Mouse (Mus musculus) kidney, embryonic 14.5 days (tissue): ENCODE data around the gene Efcab7. TPM values are rescaled to one million over a fixed set of nuclear protein-coding genes. Genes with fewer than 3 reads are reported as not detected.

Experiments
- ATAC-seq: fragments of 200-750 bp; cut with Nextera tagmentation; 2 replicates; pipeline ENCODE4 v1.8.0; 2017; ENCODE audit warnings: moderate number of reproducible peaks, mild to moderate bottlenecking, moderate TSS enrichment, moderate library complexity; ENCODE audit not compliant: low FRiP score, low TSS enrichment
- H3K27ac ChIP-seq: fragments of 300-500 bp; sonication (generic); 2 replicates; pipeline ENCODE4 v1.5.1; 2014; ENCODE audit warnings: low read depth, mild to moderate bottlenecking, low read length, moderate library complexity, mixed read lengths
- H3K27me3 ChIP-seq: fragments of 300-500 bp; sonication (generic); 2 replicates; pipeline ENCODE4 v1.6.1; 2014; ENCODE audit warnings: mild to moderate bottlenecking, low read length; ENCODE audit not compliant: control insufficient read depth, insufficient read depth
- H3K36me3 ChIP-seq: fragments of 300-500 bp; sonication (generic); 2 replicates; pipeline ENCODE4 v1.6.1; 2014; ENCODE audit warnings: low read length, mixed read lengths; ENCODE audit not compliant: control insufficient read depth, insufficient read depth
- H3K4me1 ChIP-seq: fragments of 300-500 bp; sonication (generic); 2 replicates; pipeline ENCODE4 v1.6.1; 2014; ENCODE audit warnings: low read length, mixed read lengths; ENCODE audit not compliant: control insufficient read depth, insufficient read depth
- H3K4me2 ChIP-seq: fragments of 300-500 bp; sonication (generic); replicated peaks from 2 replicates; pipeline ENCODE4 v1.6.1; 2014; ENCODE audit warnings: low read depth, mild to moderate bottlenecking, low read length
- H3K4me3 ChIP-seq: fragments of 300-500 bp; sonication (generic); 2 replicates; pipeline ENCODE4 v1.5.1; 2014; ENCODE audit warnings: mild to moderate bottlenecking, low read length
- H3K9ac ChIP-seq: fragments of 300-500 bp; sonication (generic); 2 replicates; pipeline ENCODE4 v1.6.1; 2014; ENCODE audit warnings: low read depth, mild to moderate bottlenecking, low read length, moderate library complexity
- H3K9me3 ChIP-seq: fragments of 300-500 bp; sonication (generic); 2 replicates; pipeline ENCODE4 v1.6.1; 2016; ENCODE audit warnings: low read length; ENCODE audit not compliant: control insufficient read depth
- WGBS: fragments of 180-500 bp; shearing (Covaris S2); extraction: QIAGEN DNeasy Blood & Tissue Kit; methylation state at CpG from one replicate; pipeline ENCODE4 v1.1.7; 2014; 5-methylcytosine and 5-hydroxymethylcytosine counted together
- polyA plus RNA-seq: library from polyadenylated mRNA; unstranded; fragments of >200 nt; fragmentation: Nextera tagmentation; extraction: Ambion mirVana; gene quantifications from 2 replicates; pipeline ENCODE4 v1.2.1, GENCODE M21; 2014

The Efcab7 gene
- polyA plus RNA-seq, 1 experiment from 2014 or later = 23.7 TPM

- H3K36me3 ChIP-seq = no peaks in the 10 kb centered on the region
- no peak overlapping the region for H3K27ac ChIP-seq
- ATAC-seq = no peak
- H3K9ac ChIP-seq = no peak overlapping the region
- no peak overlapping the region for H3K4me3 ChIP-seq
- no peak overlapping the region for H3K4me2 ChIP-seq
- no peaks in the 10 kb centered on the region for H3K27me3 ChIP-seq
- 89% methylated on average over 5 of the region's 5 CpGs for WGBS
- no peaks in the 10 kb centered on the region for H3K4me1 ChIP-seq
- no peaks in the 10 kb centered on the region for H3K9me3 ChIP-seq
Observed at GRCm38 (mm10) chr4:99936278-99936677, 107.3 kb downstream of the Efcab7 start.

- H3K36me3 ChIP-seq = no peaks in the 10 kb centered on the region
- no peaks in the 10 kb centered on the region for H3K4me1 ChIP-seq
- no peaks in the 10 kb centered on the region for H3K27me3 ChIP-seq
- no peak overlapping the region for H3K9ac ChIP-seq
- WGBS = 67% methylated on average over 16 of the region's 16 CpGs
- no peak overlapping the region for H3K4me2 ChIP-seq
- no peak overlapping the region for H3K4me3 ChIP-seq
- H3K27ac ChIP-seq = no peak overlapping the region
- no peak for ATAC-seq
- H3K9me3 ChIP-seq = no peaks in the 10 kb centered on the region
Observed at GRCm38 (mm10) chr4:99939711-99940505, 110.9 kb downstream of the Efcab7 start.

- ATAC-seq = no peak
- H3K9ac ChIP-seq = no peak overlapping the region
Observed at GRCm38 (mm10) chr4:99941655-99942414, 112.8 kb downstream of the Efcab7 start.

GRCm38 (mm10) chr4:99944606-99945005, 115.6 kb downstream of the Efcab7 start:
- no peaks in the 10 kb centered on the region for H3K4me1 ChIP-seq
- no peaks in the 10 kb centered on the region for H3K27me3 ChIP-seq
- no peaks in the 10 kb centered on the region for H3K9me3 ChIP-seq
- H3K9ac ChIP-seq = no peak overlapping the region
- H3K4me2 ChIP-seq = no peak overlapping the region
- H3K27ac ChIP-seq = no peak overlapping the region
- ATAC-seq = no peak
- WGBS = 65% methylated on average over 2 of the region's 2 CpGs
- no peak overlapping the region for H3K4me3 ChIP-seq
- no peaks in the 10 kb centered on the region for H3K36me3 ChIP-seq

More at GRCm38 (mm10) chr4:99941655-99942414, 112.8 kb downstream of the Efcab7 start:
- 73% methylated on average over 10 of the region's 10 CpGs for WGBS
- Histone ChIP-seq H3K4me3 (no peak overlapping the region), H3K4me2 (no peak overlapping the region), H3K4me1 (no peaks in the 10 kb centered on the region), H3K9me3 (no peaks in the 10 kb centered on the region), H3K27ac (no peak overlapping the region), H3K27me3 (no peaks in the 10 kb centered on the region), H3K36me3 (no peaks in the 10 kb centered on the region)

GRCm38 (mm10) chr4:99945011-99945410, 116.0 kb downstream of the Efcab7 start:
- Histone ChIP-seq H3K4me3 (no peak overlapping the region), H3K36me3 (no peaks in the 10 kb centered on the region), H3K9me3 (no peaks in the 10 kb centered on the region), H3K9ac (no peak overlapping the region), H3K4me2 (no peak overlapping the region), H3K4me1 (no peaks in the 10 kb centered on the region), H3K27ac (no peak overlapping the region), H3K27me3 (no peaks in the 10 kb centered on the region)
- 91% methylated on average over 7 of the region's 7 CpGs for WGBS
- ATAC-seq = no peak

- no peak overlapping the region for H3K4me2 ChIP-seq
- no peaks in the 10 kb centered on the region for H3K4me1 ChIP-seq
- no peaks in the 10 kb centered on the region for H3K27me3 ChIP-seq
- H3K4me3 ChIP-seq = no peak overlapping the region
- no peak overlapping the region for H3K9ac ChIP-seq
- ATAC-seq = no peak
- H3K9me3 ChIP-seq = no peaks in the 10 kb centered on the region
- H3K36me3 ChIP-seq = no peaks in the 10 kb centered on the region
- 81% methylated on average over 2 of the region's 2 CpGs for WGBS
- no peak overlapping the region for H3K27ac ChIP-seq
Observed at GRCm38 (mm10) chr4:99946516-99946915, 117.5 kb downstream of the Efcab7 start.

GRCm38 (mm10) chr4:99947192-99947591, 118.2 kb downstream of the Efcab7 start:
- WGBS = 56% methylated on average over 1 of the region's 1 CpGs

GRCm38 (mm10) chr4:99947896-99948295, 118.9 kb downstream of the Efcab7 start:
- no peak overlapping the region for H3K27ac ChIP-seq
- no peaks in the 10 kb centered on the region for H3K9me3 ChIP-seq
- H3K4me2 ChIP-seq = no peak overlapping the region
- no peak overlapping the region for H3K4me3 ChIP-seq
- no peaks in the 10 kb centered on the region for H3K4me1 ChIP-seq
- H3K27me3 ChIP-seq = no peaks in the 10 kb centered on the region
- no peaks in the 10 kb centered on the region for H3K36me3 ChIP-seq
- ATAC-seq = no peak
- no peak overlapping the region for H3K9ac ChIP-seq
- 96% methylated on average over 1 of the region's 1 CpGs for WGBS

More at GRCm38 (mm10) chr4:99947192-99947591, 118.2 kb downstream of the Efcab7 start:
- Histone ChIP-seq H3K9me3 (no peaks in the 10 kb centered on the region), H3K4me1 (no peaks in the 10 kb centered on the region), H3K27ac (no peak overlapping the region), H3K36me3 (no peaks in the 10 kb centered on the region), H3K4me2 (no peak overlapping the region), H3K9ac (no peak overlapping the region), H3K27me3 (no peaks in the 10 kb centered on the region), H3K4me3 (no peak overlapping the region)
- ATAC-seq = no peak

- Histone ChIP-seq H3K4me2 (no peak overlapping the region), H3K9ac (no peak overlapping the region), H3K27me3 (no peaks in the 10 kb centered on the region), H3K4me3 (no peak overlapping the region), H3K4me1 (peaks cover 3% of the 10 kb centered on the region; the same call in 1 of the 2 replicates), H3K27ac (no peak overlapping the region), H3K9me3 (no peaks in the 10 kb centered on the region), H3K36me3 (no peaks in the 10 kb centered on the region)
- ATAC-seq = no peak
- 93% methylated on average over 2 of the region's 2 CpGs for WGBS
Observed at GRCm38 (mm10) chr4:99953904-99954303, 124.9 kb downstream of the Efcab7 start.
